Comparison of ENCODE assay signal across 8 mouse cellular contexts in genomic region chr1:152556576-152557281, GRCm38 (mm10).
DNase-seq lines count a peak whose midpoint lies in the region; ATAC-seq and TF ChIP-seq lines count a peak whose summit lies in the region.

No protein-coding gene starts in this region.

- ATAC-seq in cerebellum, adult (ENCODE audit: insufficient number of reproducible peaks, low FRiP score, low TSS enrichment) = no peak
- peak; percentile 76 for ATAC-seq in heart, embryonic 12.5 days (ENCODE audit: insufficient number of reproducible peaks, low FRiP score)
- ATAC-seq in kidney, embryonic 16.5 days (ENCODE audit: low FRiP score, low TSS enrichment) = no peak
- peak; percentile 73; the same call in 1 of the 2 replicates for ATAC-seq in midbrain, embryonic 15.5 days (replicated peaks)

- no peak overlapping the region for H3K4me3 ChIP-seq in bone marrow macrophage, adult 2 months (ENCODE audit: insufficient read depth, low read length)
- H3K4me3 ChIP-seq in heart, embryonic 12.5 days = no peak overlapping the region
- H3K4me3 ChIP-seq in kidney, embryonic 16.5 days (ENCODE audit: low read length) = no peak overlapping the region
- no peak overlapping the region for H3K4me3 ChIP-seq in midbrain, embryonic 15.5 days

- WGBS in heart, embryonic 12.5 days = 23% methylated on average over 14 of the region's 14 CpGs
- 50% methylated on average over 14 of the region's 14 CpGs for WGBS in kidney, embryonic 16.5 days
- WGBS in midbrain, embryonic 15.5 days = 35% methylated on average over 14 of the region's 14 CpGs

- DNase-seq in cerebellum, postnatal 10 days = peak; percentile 33 to 39
- DNase-seq in layer of hippocampus, adult 9-10 months (ENCODE audit: low spot score) = no peak
- no peak for DNase-seq in left cerebral cortex, postnatal 25 days (ENCODE audit: low spot score in 2 of 2)

- no peak overlapping the region for H3K9ac ChIP-seq in heart, embryonic 12.5 days
- no peak overlapping the region for H3K9ac ChIP-seq in kidney, embryonic 16.5 days (replicated peaks; ENCODE audit: low read length)
- H3K9ac ChIP-seq in midbrain, embryonic 15.5 days = no peak overlapping the region

- no peaks in the 10 kb centered on the region for H3K27me3 ChIP-seq in heart, embryonic 12.5 days (replicated peaks)
- H3K27me3 ChIP-seq in kidney, embryonic 16.5 days (ENCODE audit: insufficient read depth, low read length) = no peaks in the 10 kb centered on the region
- no peaks in the 10 kb centered on the region for H3K27me3 ChIP-seq in midbrain, embryonic 15.5 days (replicated peaks)

- intact Hi-C loops in left cerebral cortex, postnatal 25 days (cut with DNase I) = no loop called here

- peak overlapping the region; percentile 40 for H3K4me2 ChIP-seq in heart, embryonic 12.5 days
- H3K4me2 ChIP-seq in kidney, embryonic 16.5 days (replicated peaks; ENCODE audit: low read depth, low read length) = no peak overlapping the region
- H3K4me2 ChIP-seq in midbrain, embryonic 15.5 days = no peak overlapping the region

- peaks cover 44% of the 10 kb centered on the region for H3K4me1 ChIP-seq in bone marrow macrophage, adult 2 months (ENCODE audit: control insufficient read depth, insufficient read depth, low read length)
- peaks cover 56% of the 10 kb centered on the region for H3K4me1 ChIP-seq in heart, embryonic 12.5 days (replicated peaks)
- H3K4me1 ChIP-seq in kidney, embryonic 16.5 days (ENCODE audit: insufficient read depth, low read length) = peaks cover 76% of the 10 kb centered on the region
- peaks cover 14% of the 10 kb centered on the region for H3K4me1 ChIP-seq in midbrain, embryonic 15.5 days

- H3K36me3 ChIP-seq in heart, embryonic 12.5 days = peaks cover 43% of the 10 kb centered on the region
- H3K36me3 ChIP-seq in kidney, embryonic 16.5 days (ENCODE audit: insufficient read depth, low read length) = peaks cover 7% of the 10 kb centered on the region; the same call in 1 of the 2 replicates
- H3K36me3 ChIP-seq in midbrain, embryonic 15.5 days (replicated peaks) = no peaks in the 10 kb centered on the region

- H3K27ac ChIP-seq in bone marrow macrophage, adult 2 months (ENCODE audit: insufficient read depth, low read depth, low read length) = peak overlapping the region; percentile 25; the same call in 1 of the 2 replicates
- H3K27ac ChIP-seq in heart, embryonic 12.5 days (ENCODE audit: poor library complexity, severe bottlenecking) = peak overlapping the region; percentile 95
- peak overlapping the region; percentile 82 for H3K27ac ChIP-seq in kidney, embryonic 16.5 days (ENCODE audit: low read length)
- H3K27ac ChIP-seq in midbrain, embryonic 15.5 days = peak overlapping the region; percentile 59

- TF ChIP-seq CTCF in bone marrow macrophage, adult 2 months (IDR thresholded peaks at IDR 0.05; ENCODE audit: low read depth, low read length) = no peak

- TF ChIP-seq POLR2A in bone marrow macrophage, adult 2 months (IDR thresholded peaks at IDR 0.05; ENCODE audit: borderline replicate concordance, low read depth, low read length) = no peak

- H3K9me3 ChIP-seq in heart, embryonic 12.5 days (replicated peaks) = no peaks in the 10 kb centered on the region
- no peaks in the 10 kb centered on the region for H3K9me3 ChIP-seq in kidney, embryonic 16.5 days (ENCODE audit: low read length)
- H3K9me3 ChIP-seq in midbrain, embryonic 15.5 days = no peaks in the 10 kb centered on the region

Comparison
In these comparisons a context has a peak if more than half of its experiments do, and no peak if none do; other contexts are left out.
1. DNase-seq: peak in cerebellum, postnatal 10 days (2 of 2); none in layer of hippocampus, adult 9-10 months (single experiment) and left cerebral cortex, postnatal 25 days (0 of 2).
2. ATAC-seq: peak in heart, embryonic 12.5 days (single experiment) and midbrain, embryonic 15.5 days (single experiment); none in cerebellum, adult (single experiment) and kidney, embryonic 16.5 days (single experiment).
3. H3K27ac ChIP-seq: peak in every context shown above with its lines; median percentile 95 in heart, embryonic 12.5 days; 82 in kidney, embryonic 16.5 days; 59 in midbrain, embryonic 15.5 days; 25 in bone marrow macrophage, adult 2 months.